Mouse (Mus musculus) bone marrow, adult 2 months (tissue): Measurements from ENCODE around the gene Atp6v1g2.

Experiments
- CTCF ChIP-seq: fragments of 200-500 bp; IDR thresholded peaks from 2 replicates; pipeline ENCODE4 v1.5.1; 2011; ENCODE audit warnings: low read length, control low read depth; ENCODE audit not compliant: control insufficient read depth, insufficient read depth
- POLR2A ChIP-seq: fragments of 200-500 bp; IDR thresholded peaks from 2 replicates; pipeline ENCODE4 v1.6.1; 2011; ENCODE audit warnings: low read depth, mild to moderate bottlenecking, control low read depth, low read length, borderline replicate concordance; ENCODE audit not compliant: control insufficient read depth

DNA sequence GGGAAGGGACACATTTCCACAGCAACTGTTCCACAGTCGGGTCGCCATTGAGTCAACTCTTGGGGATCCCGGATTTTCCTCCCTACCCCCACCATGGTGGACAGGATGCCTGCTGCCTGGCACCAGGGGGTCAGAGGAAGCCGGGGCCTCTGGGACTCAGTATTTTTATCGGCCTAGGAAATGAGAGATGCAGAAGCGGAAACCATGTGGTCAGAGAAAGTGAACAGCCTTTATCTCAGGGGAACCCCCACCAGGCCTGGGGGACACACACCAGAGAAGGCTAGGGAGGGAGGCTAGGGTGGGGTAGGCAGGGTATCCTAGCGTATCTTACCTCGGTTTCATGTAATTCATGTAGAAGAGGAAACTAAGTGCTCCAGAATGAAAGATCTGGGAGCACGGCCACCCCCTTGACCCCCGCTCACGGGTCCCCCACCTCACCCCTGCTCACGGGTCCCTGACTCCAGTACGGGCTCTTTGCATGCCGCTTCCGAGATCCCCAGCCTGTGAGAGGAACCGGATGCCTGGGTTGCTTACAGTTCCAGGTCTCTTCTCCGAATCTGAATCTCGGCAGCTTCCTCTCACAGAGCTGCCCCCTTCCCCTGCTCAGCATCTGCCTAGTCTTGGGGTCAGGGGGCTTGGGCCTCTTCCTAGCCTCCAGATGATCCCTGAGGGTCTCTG, 14.8 kb upstream of the Atp6v1g2 start:
- TF ChIP-seq POLR2A (no peak), CTCF (no peak)
